Mouse (Mus musculus): ENCODE data around the gene Adra2b.

DNA sequence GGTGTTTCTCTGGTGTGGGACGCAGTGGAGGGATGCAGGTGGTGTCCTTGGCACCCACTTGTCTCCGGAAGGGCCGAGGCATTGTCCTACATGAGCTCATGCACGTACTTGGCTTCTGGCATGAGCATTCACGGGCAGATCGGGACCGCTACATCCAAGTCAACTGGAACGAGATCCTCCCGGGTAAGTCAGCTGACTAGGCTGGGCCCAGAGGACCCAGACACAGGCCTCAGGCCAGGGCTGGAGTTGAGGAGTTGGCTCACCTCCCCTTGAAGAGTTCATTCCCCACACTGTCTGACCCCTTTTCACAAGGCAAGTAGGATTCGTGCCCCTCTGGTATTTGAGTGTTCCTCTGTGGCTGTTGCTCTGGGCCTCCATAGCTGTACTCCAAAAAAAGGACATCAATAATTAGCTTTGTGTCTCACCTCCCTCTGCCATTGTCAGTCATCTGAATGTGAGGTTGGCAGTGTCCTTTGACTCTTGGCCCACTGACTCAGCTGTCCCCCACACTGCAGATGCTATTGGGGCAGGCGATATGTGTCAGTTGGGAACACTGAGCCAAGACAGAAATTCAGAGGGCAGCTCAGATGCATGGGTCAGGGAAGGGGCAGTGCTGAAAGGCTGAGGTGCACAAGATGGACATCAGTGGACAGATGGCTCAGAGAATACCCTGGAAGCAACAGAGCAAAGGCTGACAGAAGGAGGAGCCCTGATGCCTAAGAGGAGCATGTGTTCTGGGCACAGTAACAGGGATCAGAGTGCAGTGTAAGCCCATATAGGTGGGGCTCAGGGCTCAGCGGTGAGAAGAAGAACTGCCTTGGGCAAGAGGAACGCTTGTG lies 15.6 kb upstream of the Adra2b start:
- TF ChIP-seq CTCF (IDR thresholded peaks at IDR 0.05; ENCODE audit: low read depth) (no peak), EP300 (IDR thresholded peaks at IDR 0.05; ENCODE audit: low read depth) (no peak)

Measured in liver, postnatal 0 days (tissue).